Mouse (Mus musculus) ES-E14 (cell line): ENCODE data around the gene Reg3a. TPM values are rescaled to one million over a fixed set of nuclear protein-coding genes. Genes with fewer than 3 reads are reported as not detected.
"Not testable (repeated sequence)": the region's sequence is repeated elsewhere in the genome, so short reads cannot be mapped to it uniquely, and the experiment has no call there.

Experiments used
- DNase-seq: peaks from one replicate; pipeline ENCODE4 v3.0.0-alpha.2; 2013; ENCODE audit warnings: low read depth, low spot score
- H3K27ac ChIP-seq: 2 replicates; pipeline ENCODE4 v1.5.1; 2012; ENCODE audit warnings: low read depth, mild to moderate bottlenecking, low read length, moderate library complexity, mixed read lengths; ENCODE audit not compliant: poor library complexity, insufficient read depth, severe bottlenecking
- H3K36me3 ChIP-seq: 2 replicates; pipeline ENCODE4 v1.6.1; 2012; ENCODE audit warnings: mild to moderate bottlenecking, low read length, moderate library complexity, mixed read lengths; ENCODE audit not compliant: control insufficient read depth, poor library complexity, insufficient read depth, severe bottlenecking
- H3K4me1 ChIP-seq, 2 experiments: fragments of 150-350 bp in 1 of 2; sonication (generic) in 1 of 2; 2 replicates each; pipeline ENCODE4 v1.6.1; 2012; ENCODE audit warnings: low read length in 2 of 2, mild to moderate bottlenecking in 1 of 2, mixed read lengths in 1 of 2; ENCODE audit not compliant: control insufficient read depth in 2 of 2, insufficient read depth in 2 of 2, poor library complexity in 1 of 2
- H3K4me3 ChIP-seq, 2 experiments: fragments of 150-350 bp in 1 of 2; sonication (generic) in 1 of 2; 2 replicates each; pipeline ENCODE4 v1.5.1; 2012; ENCODE audit warnings: low read length in 2 of 2, low read depth in 1 of 2, mild to moderate bottlenecking in 1 of 2, mixed read lengths in 1 of 2; ENCODE audit not compliant: insufficient read depth in 1 of 2, poor library complexity in 1 of 2, severe bottlenecking in 1 of 2
- H3K9ac ChIP-seq: 2 replicates; pipeline ENCODE4 v1.6.1; 2012; ENCODE audit warnings: low read depth, mild to moderate bottlenecking, low read length, mixed read lengths; ENCODE audit not compliant: poor library complexity, insufficient read depth, severe bottlenecking
- H3K9me3 ChIP-seq: fragments of 150-350 bp; sonication (generic); 2 replicates; pipeline ENCODE4 v1.6.1; 2012; ENCODE audit warnings: low read depth, mild to moderate bottlenecking, low read length; ENCODE audit not compliant: control insufficient read depth, insufficient read depth
- CHD2 ChIP-seq: IDR thresholded peaks from 2 replicates; pipeline ENCODE4 v1.6.1; 2014; ENCODE audit warnings: mild to moderate bottlenecking, low read depth, low read length, inconsistent platforms
- HCFC1 ChIP-seq: IDR thresholded peaks from 2 replicates; pipeline ENCODE4 v1.6.1; 2012; ENCODE audit warnings: low read length, inconsistent platforms, borderline replicate concordance; ENCODE audit not compliant: insufficient read depth
- MAFK ChIP-seq: IDR thresholded peaks from 2 replicates; pipeline ENCODE4 v1.6.1; 2014; ENCODE audit warnings: mild to moderate bottlenecking, low read depth, low read length, inconsistent platforms; ENCODE audit not compliant: insufficient read depth
- ZC3H11A ChIP-seq: IDR thresholded peaks from 2 replicates; pipeline ENCODE4 v1.6.1; 2012; ENCODE audit warnings: low read depth, mild to moderate bottlenecking, inconsistent platforms, low read length, borderline replicate concordance
- ZNF384 ChIP-seq: IDR thresholded peaks from 2 replicates; pipeline ENCODE4 v1.6.1; 2012; ENCODE audit warnings: low read depth, low read length, inconsistent platforms
- in situ Hi-C, 2 experiments: fragments of 600-800 bp; cut with MboI; formaldehyde crosslinking; loops; one replicate each; pipeline ENCODE4 v1.15.1; 2025; ENCODE audit warnings: low sequenced_read_pairs in 2 of 2, inconsistent platforms in 1 of 2; ENCODE audit not compliant: unreplicated experiment in 2 of 2
- total RNA-seq: library from RNA; depleted of rRNA; stranded (reverse); fragments of 300-350 nt; gene quantifications from 2 replicates; pipeline ENCODE4 v1.2.3, GENCODE M21; 2012

Gene Reg3a
- total RNA-seq, 1 experiment, result not detected

GRCm38 (mm10) chr6:78370357-78370756 lies 10.2 kb upstream of the Reg3a start, which contains the start of gene Reg3b:
Gene Reg3b, plus strand, starts transcription at chr6:78370657.
- no peaks in the 10 kb centered on the region for H3K4me1 ChIP-seq
- TF ChIP-seq CHD2 (no peak), ZC3H11A (no peak), MAFK (no peak), ZNF384 (no peak), HCFC1 (no peak)
- no peak within 1 kb of the TSS for H3K4me3 ChIP-seq
- DNase-seq, result no peak
- H3K9me3 ChIP-seq, result no peaks in the 10 kb centered on the region
- no peak within 1 kb of the TSS for H3K27ac ChIP-seq
- no peaks in the 10 kb centered on the region for H3K36me3 ChIP-seq
- in situ Hi-C loops, result no loop called here
- H3K9ac ChIP-seq, result no peak within 1 kb of the TSS

GRCm38 (mm10) chr6:78378765-78379164 lies 1.7 kb upstream of the Reg3a start, which contains the start of gene Reg3d:
Gene Reg3d, minus strand, starts transcription at chr6:78378865.
- no peaks in the 10 kb centered on the region for H3K9me3 ChIP-seq
- in situ Hi-C loops, result no loop called here
- no peak within 1 kb of the TSS for H3K4me3 ChIP-seq
- H3K4me1 ChIP-seq, result no peaks in the 10 kb centered on the region
- H3K9ac ChIP-seq, result no peak within 1 kb of the TSS
- H3K36me3 ChIP-seq, result no peaks in the 10 kb centered on the region
- TF ChIP-seq ZC3H11A (no peak), HCFC1 (no peak)
- H3K27ac ChIP-seq, result no peak within 1 kb of the TSS
- no peak for DNase-seq

GRCm38 (mm10) chr6:78385609-78386008 lies 5.1 kb downstream of the Reg3a start:
- no peak for DNase-seq

GRCm38 (mm10) chr6:78395323-78395722 lies 14.8 kb downstream of the Reg3a start, which contains the start of gene Reg2:
Gene Reg2, plus strand, starts transcription at chr6:78395623.
- not testable (repeated sequence) for H3K9ac ChIP-seq

More at GRCm38 (mm10) chr6:78385609-78386008, 5.1 kb downstream of the Reg3a start:
- TF ChIP-seq CHD2 (no peak), MAFK (no peak), HCFC1 (no peak), ZC3H11A (no peak), ZNF384 (no peak)
- Histone ChIP-seq H3K27ac (no peak overlapping the region), H3K36me3 (no peaks in the 10 kb centered on the region), H3K4me1 (no peaks in the 10 kb centered on the region), H3K9ac (no peak overlapping the region), H3K9me3 (no peaks in the 10 kb centered on the region), H3K4me3 (no peak overlapping the region)
- in situ Hi-C loops, result no loop called here

GRCm38 (mm10) chr6:78422411-78422810 lies 41.9 kb downstream of the Reg3a start, which contains the start of gene Reg1:
Gene Reg1, plus strand, starts transcription at chr6:78422711.
- H3K4me1 ChIP-seq, H3K27ac ChIP-seq, H3K9ac ChIP-seq, DNase-seq, in situ Hi-C loops, H3K36me3 ChIP-seq, H3K4me3 ChIP-seq, H3K9me3 ChIP-seq: not testable (repeated sequence)

More at GRCm38 (mm10) chr6:78395323-78395722, 14.8 kb downstream of the Reg3a start, which contains the start of gene Reg2:
- H3K4me3 ChIP-seq, H3K9me3 ChIP-seq, H3K36me3 ChIP-seq, in situ Hi-C loops, H3K4me1 ChIP-seq, DNase-seq, H3K27ac ChIP-seq: not testable (repeated sequence)
